Mouse (Mus musculus): ENCODE measurements around the gene Snx17.
"Not testable (repeated sequence)": the region's sequence is repeated elsewhere in the genome, so short reads cannot be mapped to it uniquely, and the experiment has no call there.

Gene Snx17

GRCm38 (mm10) chr5:31196207-31196606, 3.2 kb downstream of the Snx17 start:
- no peak for DNase-seq (ENCODE audit: low read depth, low spot score)

- no peak for DNase-seq (ENCODE audit: low read depth, low spot score)
Observed at GRCm38 (mm10) chr5:31197072-31197471, 4.0 kb downstream of the Snx17 start.

- no peak for DNase-seq (ENCODE audit: low read depth, low spot score)
Observed at GRCm38 (mm10) chr5:31198170-31198569, 5.1 kb downstream of the Snx17 start.

- DNase-seq (ENCODE audit: low read depth, low spot score): no peak
Observed at GRCm38 (mm10) chr5:31198616-31199320, 5.7 kb downstream of the Snx17 start.

- DNase-seq (ENCODE audit: low read depth, low spot score): no peak
Observed at GRCm38 (mm10) chr5:31199321-31199892, 6.4 kb downstream of the Snx17 start.

GRCm38 (mm10) chr5:31199893-31200292, 6.9 kb downstream of the Snx17 start:
- DNase-seq (ENCODE audit: low read depth, low spot score): no peak

- DNase-seq (ENCODE audit: low read depth, low spot score): no peak
Observed at GRCm38 (mm10) chr5:31200327-31200768, 7.3 kb downstream of the Snx17 start.

- DNase-seq (ENCODE audit: low read depth, low spot score): peak; percentile 34
Observed at GRCm38 (mm10) chr5:31201042-31201741, 8.2 kb downstream of the Snx17 start.

- DNase-seq (ENCODE audit: low read depth, low spot score): peak; percentile 99
Observed at GRCm38 (mm10) chr5:31201742-31202590, 8.9 kb downstream of the Snx17 start, which contains the start of gene Zfp513. Gene Zfp513, minus strand, starts transcription at chr5:31202303.

GRCm38 (mm10) chr5:31202933-31203332, 9.9 kb downstream of the Snx17 start:
- DNase-seq (ENCODE audit: low read depth, low spot score): no peak

GRCm38 (mm10) chr5:31203866-31204265, 10.8 kb downstream of the Snx17 start:
- no peak for DNase-seq (ENCODE audit: low read depth, low spot score)

GRCm38 (mm10) chr5:31204421-31204820, 11.4 kb downstream of the Snx17 start:
- no peak for DNase-seq (ENCODE audit: low read depth, low spot score)

- DNase-seq (ENCODE audit: low read depth, low spot score): not testable (repeated sequence)
Observed at GRCm38 (mm10) chr5:31216554-31216953, 23.5 kb downstream of the Snx17 start.

- DNase-seq (ENCODE audit: low read depth, low spot score): peak; percentile 72
Observed at GRCm38 (mm10) chr5:31218294-31218693, 25.3 kb downstream of the Snx17 start.

GRCm38 (mm10) chr5:31219070-31219469, 26.0 kb downstream of the Snx17 start:
- DNase-seq (ENCODE audit: low read depth, low spot score): peak; percentile 40

GRCm38 (mm10) chr5:31219474-31219873, 26.4 kb downstream of the Snx17 start:
- DNase-seq (ENCODE audit: low read depth, low spot score): no peak

- no peak for DNase-seq (ENCODE audit: low read depth, low spot score)
Observed at GRCm38 (mm10) chr5:31219911-31220447, 27.0 kb downstream of the Snx17 start.

GRCm38 (mm10) chr5:31220448-31221303, 27.6 kb downstream of the Snx17 start, which contains the start of gene Ppm1g:
Gene Ppm1g, minus strand, starts transcription at chr5:31220687.
- peak; percentile 97 for DNase-seq (ENCODE audit: low read depth, low spot score)

- DNase-seq (ENCODE audit: low read depth, low spot score): peak; percentile 44
Observed at GRCm38 (mm10) chr5:31221304-31221945, 28.4 kb downstream of the Snx17 start.

GRCm38 (mm10) chr5:31222696-31223095, 29.7 kb downstream of the Snx17 start:
- no peak for DNase-seq (ENCODE audit: low read depth, low spot score)
